Mouse (Mus musculus) ES-Bruce4 (cell line): Measurements from ENCODE around the gene Slc7a11. TPM values are rescaled to one million over a fixed set of nuclear protein-coding genes. Genes with fewer than 3 reads are reported as not detected.

Source experiments
- H3K27ac ChIP-seq: 2 replicates; pipeline ENCODE4 v1.5.1; 2012; ENCODE audit warnings: low read length, inconsistent platforms; ENCODE audit not compliant: insufficient read depth
- H3K27me3 ChIP-seq: 2 replicates; pipeline ENCODE4 v1.6.1; 2012; ENCODE audit warnings: mild to moderate bottlenecking, low read length, inconsistent platforms; ENCODE audit not compliant: control insufficient read depth, poor library complexity, insufficient read depth, severe bottlenecking
- H3K36me3 ChIP-seq: 2 replicates; pipeline ENCODE4 v1.6.1; 2012; ENCODE audit warnings: inconsistent platforms, mild to moderate bottlenecking, low read length, moderate library complexity; ENCODE audit not compliant: control insufficient read depth, poor library complexity, insufficient read depth, severe bottlenecking
- H3K4me1 ChIP-seq: one replicate; pipeline ENCODE4 v1.8.1; 2011; ENCODE audit warnings: low read length; ENCODE audit not compliant: control insufficient read depth, insufficient read depth
- H3K4me3 ChIP-seq: 2 replicates; pipeline ENCODE4 v1.5.1; 2011; ENCODE audit warnings: low read depth, mild to moderate bottlenecking, low read length
- H3K9ac ChIP-seq: 2 replicates; pipeline ENCODE4 v1.6.1; 2012; ENCODE audit warnings: low read depth, mild to moderate bottlenecking, inconsistent platforms; ENCODE audit not compliant: poor library complexity, severe bottlenecking
- H3K9me3 ChIP-seq: replicated peaks from 2 replicates; pipeline ENCODE4 v1.6.1; 2012; ENCODE audit warnings: mild to moderate bottlenecking, low read length, inconsistent platforms; ENCODE audit not compliant: control insufficient read depth, poor library complexity, insufficient read depth, severe bottlenecking
- CTCF ChIP-seq: IDR thresholded peaks from one replicate; pipeline ENCODE4 v1.8.1; 2011; ENCODE audit warnings: low read depth, low read length
- EP300 ChIP-seq: IDR thresholded peaks from 2 replicates; pipeline ENCODE4 v1.6.1; 2011; ENCODE audit warnings: low read depth, low read length; ENCODE audit not compliant: insufficient read depth
- POLR2A ChIP-seq: IDR thresholded peaks from one replicate; pipeline ENCODE4 v1.8.1; 2011; ENCODE audit warnings: low read length; ENCODE audit not compliant: insufficient read depth
- polyA plus RNA-seq: library from polyadenylated mRNA; stranded (reverse); fragments of >200 nt; gene quantifications from 2 replicates; pipeline ENCODE4 v1.2.4, GENCODE M21; 2011; ENCODE audit warnings: low read depth; ENCODE audit not compliant: missing spikeins, insufficient read depth, insufficient read length

Gene Slc7a11
- polyA plus RNA-seq, 1 experiment = 0.31 TPM

DNA sequence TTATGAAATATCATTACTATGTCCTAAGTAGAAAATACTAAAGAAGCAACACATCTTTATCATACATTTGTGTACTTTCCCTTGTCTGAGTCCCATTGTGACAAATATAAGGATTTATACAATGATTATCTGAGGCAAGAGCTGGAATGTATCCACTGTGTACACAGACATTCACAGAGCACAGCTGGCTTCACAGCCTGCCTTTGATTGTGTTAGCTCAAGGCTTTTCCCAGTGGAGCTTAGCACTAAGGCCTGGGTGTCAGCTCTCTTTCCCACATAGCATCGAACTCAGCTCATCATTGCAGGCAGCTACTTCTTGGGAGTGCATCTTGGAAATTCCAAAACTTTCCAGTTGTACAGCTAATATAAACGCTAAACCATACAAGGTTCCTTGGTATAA, 529.5 kb downstream of the Slc7a11 start:
- Histone ChIP-seq H3K27ac (no peak overlapping the region), H3K4me1 (no peaks in the 10 kb centered on the region), H3K9ac (no peak overlapping the region), H3K27me3 (no peaks in the 10 kb centered on the region), H3K9me3 (no peaks in the 10 kb centered on the region), H3K36me3 (no peaks in the 10 kb centered on the region), H3K4me3 (no peak overlapping the region)
- TF ChIP-seq POLR2A (no peak), CTCF (no peak), EP300 (no peak)

GRCm38 (mm10) chr3:49910922-49911321, 532.5 kb downstream of the Slc7a11 start:
- no peak for TF ChIP-seq EP300
- TF ChIP-seq CTCF = no peak
- TF ChIP-seq POLR2A = no peak
- no peaks in the 10 kb centered on the region for H3K4me1 ChIP-seq
- no peak overlapping the region for H3K4me3 ChIP-seq
- no peaks in the 10 kb centered on the region for H3K9me3 ChIP-seq
- no peaks in the 10 kb centered on the region for H3K36me3 ChIP-seq
- no peak overlapping the region for H3K9ac ChIP-seq
- H3K27me3 ChIP-seq = no peaks in the 10 kb centered on the region
- no peak overlapping the region for H3K27ac ChIP-seq

DNA sequence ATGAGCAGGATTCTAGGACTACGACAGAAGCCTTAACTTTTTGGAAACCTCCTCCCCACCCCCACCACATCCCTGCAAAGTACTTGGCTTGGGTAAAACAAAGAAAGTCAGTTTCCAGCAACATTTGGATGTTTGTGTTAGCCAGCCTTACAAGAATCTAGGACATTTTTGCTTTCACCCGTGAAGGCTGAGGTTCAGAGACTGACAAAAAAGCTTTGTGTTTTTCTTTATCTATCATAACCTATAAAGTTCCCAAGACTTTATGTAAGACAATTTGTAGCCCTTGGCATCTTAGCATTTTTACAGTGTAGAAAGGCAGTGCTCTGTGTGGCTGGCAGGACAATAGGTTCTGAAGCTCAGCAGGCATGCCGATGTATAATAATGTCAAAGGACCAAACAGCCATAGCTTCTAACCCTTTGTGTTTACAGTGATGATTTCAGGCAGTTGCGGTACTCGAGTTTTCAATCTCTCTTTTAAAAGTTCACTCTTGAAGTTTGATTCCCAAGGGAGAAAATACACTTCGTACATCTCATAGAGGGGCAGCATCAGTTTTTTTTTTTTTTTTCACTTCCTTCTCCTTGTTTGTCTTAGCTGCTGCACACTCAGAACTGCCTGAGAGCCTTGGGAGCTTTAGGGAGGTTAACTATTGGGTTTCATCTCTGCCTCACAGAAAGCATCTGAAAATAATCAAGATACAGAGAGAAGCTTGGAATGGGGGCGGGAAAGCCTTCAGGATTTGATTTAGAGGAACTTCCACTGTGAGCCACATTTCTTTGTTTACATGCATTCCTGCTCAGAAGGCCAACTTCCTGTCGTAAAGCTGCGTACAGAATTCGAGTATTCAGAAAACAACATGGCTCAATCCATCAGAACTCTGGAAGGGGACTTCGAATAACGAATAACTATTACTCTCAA, 534.7 kb downstream of the Slc7a11 start:
- Histone ChIP-seq H3K4me1 (no peaks in the 10 kb centered on the region), H3K4me3 (no peak overlapping the region), H3K9me3 (no peaks in the 10 kb centered on the region), H3K36me3 (no peaks in the 10 kb centered on the region), H3K9ac (no peak overlapping the region), H3K27ac (no peak overlapping the region), H3K27me3 (no peaks in the 10 kb centered on the region)
- TF ChIP-seq EP300 (no peak), POLR2A (no peak), CTCF (no peak)

DNA sequence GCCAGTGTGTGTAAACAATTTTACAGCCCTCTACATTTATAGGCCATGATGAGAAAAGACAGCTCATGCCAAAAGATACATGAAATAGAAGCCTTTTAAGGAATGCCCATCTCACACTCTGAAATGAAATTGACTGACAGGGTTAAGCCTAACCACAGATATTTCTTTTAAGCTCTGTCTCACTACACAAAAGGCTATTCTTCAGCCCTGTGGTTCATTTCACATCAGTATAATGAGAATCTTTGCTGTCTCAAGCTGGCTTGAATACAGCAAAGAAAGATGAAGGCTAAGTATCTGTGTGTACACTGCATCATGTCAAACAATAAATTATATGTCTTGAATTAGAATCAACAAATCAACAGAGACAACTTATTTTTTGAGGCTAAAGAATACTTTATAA, 549.5 kb downstream of the Slc7a11 start:
- TF ChIP-seq POLR2A (no peak), EP300 (no peak), CTCF (no peak)
- Histone ChIP-seq H3K9ac (no peak overlapping the region), H3K27me3 (no peaks in the 10 kb centered on the region), H3K4me1 (no peaks in the 10 kb centered on the region), H3K36me3 (no peaks in the 10 kb centered on the region), H3K4me3 (no peak overlapping the region), H3K9me3 (no peaks in the 10 kb centered on the region), H3K27ac (no peak overlapping the region)

DNA sequence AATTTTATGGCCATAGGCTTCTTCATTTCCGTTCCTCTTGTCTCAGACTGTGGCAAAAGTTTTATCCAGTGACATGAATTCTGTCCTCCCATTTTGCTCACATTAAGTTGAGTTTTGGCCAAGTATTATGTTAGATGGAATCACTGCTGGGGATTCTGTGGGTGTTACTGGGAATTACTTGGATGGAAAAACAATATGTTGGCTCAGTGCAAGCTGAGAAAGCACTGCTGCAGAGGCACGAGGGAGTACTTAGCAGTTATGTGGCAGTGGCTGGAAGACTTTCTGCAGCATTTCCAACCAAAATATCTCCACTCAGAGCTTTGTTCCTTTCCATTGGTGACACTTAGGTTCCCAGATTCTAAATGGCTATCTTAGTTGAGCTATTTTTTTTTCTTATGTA, 556.1 kb downstream of the Slc7a11 start:
- Histone ChIP-seq H3K4me1 (no peaks in the 10 kb centered on the region), H3K9me3 (no peaks in the 10 kb centered on the region), H3K27me3 (no peaks in the 10 kb centered on the region), H3K9ac (no peak overlapping the region), H3K27ac (no peak overlapping the region), H3K4me3 (no peak overlapping the region), H3K36me3 (no peaks in the 10 kb centered on the region)
- TF ChIP-seq CTCF (no peak), EP300 (no peak)

DNA sequence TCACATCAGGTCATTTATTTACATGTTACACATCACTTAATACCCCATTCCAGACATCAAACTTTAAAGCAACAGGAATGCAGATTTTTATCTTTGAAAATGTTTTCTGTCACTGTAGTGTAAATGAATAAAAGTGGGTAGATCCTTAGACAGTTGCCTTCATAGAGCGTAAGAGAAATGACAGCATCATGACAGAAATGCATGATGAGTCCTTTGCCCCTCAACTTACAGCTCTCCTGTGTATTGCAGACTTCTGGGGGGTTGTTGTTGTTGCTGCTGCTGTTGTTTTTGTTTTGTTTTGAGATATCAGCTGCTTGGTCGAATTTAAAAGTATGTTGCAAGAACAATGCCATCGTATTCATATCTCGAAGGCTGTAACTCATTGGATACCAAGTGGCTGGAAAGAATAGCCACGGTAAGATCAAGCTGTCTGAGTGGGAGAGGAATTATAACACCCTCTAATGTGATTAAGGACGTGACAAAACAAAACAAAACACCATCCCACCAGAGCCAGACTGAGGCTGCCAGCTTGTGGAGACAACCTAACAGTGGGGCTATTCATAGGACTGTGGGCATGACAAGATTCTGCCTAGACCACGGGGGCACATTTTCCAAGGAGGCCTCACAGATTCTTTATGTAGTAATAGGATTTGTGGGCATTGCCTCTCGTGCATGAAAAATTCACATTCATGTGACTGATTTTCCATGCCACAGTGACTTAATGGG, 557.0 kb downstream of the Slc7a11 start:
- TF ChIP-seq POLR2A (no peak), CTCF (no peak), EP300 (no peak)
- H3K27me3 ChIP-seq = no peaks in the 10 kb centered on the region

More for the DNA sequence above, 557.0 kb downstream of the Slc7a11 start:
- H3K27ac ChIP-seq = no peak overlapping the region
- no peaks in the 10 kb centered on the region for H3K36me3 ChIP-seq
- H3K9ac ChIP-seq = no peak overlapping the region
- H3K9me3 ChIP-seq = no peaks in the 10 kb centered on the region
- no peak overlapping the region for H3K4me3 ChIP-seq
- no peaks in the 10 kb centered on the region for H3K4me1 ChIP-seq
